Mouse (Mus musculus) liver, embryonic 13.5 days (tissue): ENCODE results near the gene Sumo3. TPM values are rescaled to one million over a fixed set of nuclear protein-coding genes. Genes with fewer than 3 reads are reported as not detected.

Source experiments
- ATAC-seq: fragments of 200-750 bp; cut with Nextera tagmentation; 2 replicates; pipeline ENCODE4 v1.8.0; 2017; ENCODE audit warnings: low read depth, mild to moderate bottlenecking, moderate number of reproducible peaks, moderate library complexity
- DNase-seq: peaks from one replicate; pipeline ENCODE4 v3.0.0; 2022
- H3K27ac ChIP-seq: fragments of 300-500 bp; sonication (generic); 2 replicates; pipeline ENCODE4 v1.5.1; 2015; ENCODE audit warnings: moderate library complexity, mild to moderate bottlenecking, inconsistent platforms
- H3K27me3 ChIP-seq: fragments of 300-500 bp; sonication (generic); 2 replicates; pipeline ENCODE4 v1.6.1; 2015; ENCODE audit warnings: mild to moderate bottlenecking, inconsistent platforms
- H3K36me3 ChIP-seq: fragments of 300-500 bp; sonication (generic); 2 replicates; pipeline ENCODE4 v1.6.1; 2015; ENCODE audit warnings: mild to moderate bottlenecking, inconsistent platforms
- H3K4me1 ChIP-seq: fragments of 300-500 bp; sonication (generic); replicated peaks from 2 replicates; pipeline ENCODE4 v1.6.1; 2015; ENCODE audit warnings: inconsistent platforms
- H3K4me2 ChIP-seq: fragments of 300-500 bp; sonication (generic); 2 replicates; pipeline ENCODE4 v1.6.1; 2015; ENCODE audit warnings: inconsistent platforms, mild to moderate bottlenecking, moderate library complexity
- H3K4me3 ChIP-seq: fragments of 300-500 bp; sonication (generic); replicated peaks from 2 replicates; pipeline ENCODE4 v1.5.1; 2015; ENCODE audit warnings: mild to moderate bottlenecking, inconsistent platforms
- H3K9ac ChIP-seq: fragments of 300-500 bp; sonication (generic); 2 replicates; pipeline ENCODE4 v1.6.1; 2015; ENCODE audit warnings: mild to moderate bottlenecking, inconsistent platforms
- H3K9me3 ChIP-seq: fragments of 300-500 bp; sonication (generic); replicated peaks from 2 replicates; pipeline ENCODE4 v1.6.1; 2016; ENCODE audit warnings: inconsistent platforms
- WGBS: fragments of 180-500 bp; shearing (Covaris S2); methylation state at CpG from one replicate; pipeline ENCODE4 v1.1.7; 2015; ENCODE audit not compliant: insufficient replicate concordance; 5-methylcytosine and 5-hydroxymethylcytosine counted together
- polyA plus RNA-seq: library from polyadenylated mRNA; unstranded; fragments of >200 nt; fragmentation: Nextera tagmentation; extraction: Ambion mirVana; gene quantifications from 2 replicates; pipeline ENCODE4 v1.2.1, GENCODE M21; 2015

Gene Sumo3
- polyA plus RNA-seq, 1 experiment from 2014 or later: 118 TPM

DNA sequence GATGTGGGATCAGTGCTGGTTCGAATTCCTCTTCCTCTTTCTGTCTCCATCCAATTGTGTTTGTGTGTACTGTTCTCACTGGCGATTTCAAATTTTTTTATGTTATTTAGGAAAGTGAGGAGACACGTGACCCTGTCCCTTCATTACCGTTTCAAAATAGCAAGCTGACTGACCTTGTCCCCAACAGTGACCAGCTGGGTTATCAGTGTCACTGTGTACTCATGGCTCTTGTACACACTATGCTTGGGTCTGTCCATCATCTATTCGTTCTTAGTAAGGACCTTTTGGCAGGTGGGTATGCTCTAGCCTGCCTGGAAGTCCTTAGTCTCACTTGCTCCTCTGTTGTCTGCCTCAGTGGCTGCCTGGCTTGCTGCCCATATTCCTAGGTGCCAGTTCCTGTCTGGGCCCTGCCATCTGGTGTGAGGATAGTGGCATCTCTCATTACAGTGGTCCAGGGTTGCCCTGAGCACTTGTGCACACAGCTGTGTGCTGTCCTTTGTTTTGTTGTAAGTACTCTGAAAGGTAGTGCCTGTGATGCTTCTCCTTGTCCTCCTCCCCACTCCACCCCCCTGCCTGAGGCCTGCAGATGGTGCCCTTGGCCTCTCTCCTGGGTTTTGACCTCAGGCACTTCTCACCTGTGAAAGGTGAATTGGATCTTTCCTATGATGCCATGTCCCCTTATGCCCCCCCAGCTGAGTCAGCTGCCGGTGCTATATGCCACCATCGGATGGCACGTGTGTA is 4.5 kb downstream of the Sumo3 start:
- Histone ChIP-seq H3K27ac (peak overlapping the region; percentile 45; the same call in 1 of the 2 replicates), H3K4me1 (peaks cover 65% of the 10 kb centered on the region), H3K27me3 (no peaks in the 10 kb centered on the region), H3K36me3 (peaks cover 75% of the 10 kb centered on the region), H3K4me3 (no peak overlapping the region), H3K9me3 (no peaks in the 10 kb centered on the region), H3K4me2 (no peak overlapping the region), H3K9ac (peak overlapping the region; percentile 26; the same call in 1 of the 2 replicates)
- DNase-seq (no peak), ATAC-seq (no peak; the same call in 1 of the 2 replicates)
- WGBS: 70% methylated on average over 8 of the region's 8 CpGs

DNA sequence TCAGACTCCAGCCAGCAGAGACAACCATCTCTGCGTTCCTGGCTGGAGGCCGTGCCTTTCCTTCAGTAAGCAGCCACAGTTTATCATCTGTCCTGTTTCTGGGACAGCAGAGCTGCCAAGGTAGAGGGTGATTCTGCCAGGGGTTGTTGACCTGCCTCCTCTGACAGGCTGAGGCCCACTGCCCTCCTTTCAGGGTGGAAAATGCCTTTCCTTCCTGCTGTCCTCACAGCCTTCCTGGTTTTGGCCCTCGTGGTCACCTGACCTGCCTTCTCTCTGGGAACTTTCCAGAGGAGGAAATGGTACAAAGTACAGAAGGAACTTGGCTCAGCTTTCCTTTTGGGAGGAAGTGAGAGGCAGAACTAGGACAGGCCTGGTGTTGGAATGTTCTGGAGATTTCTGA is 7.5 kb downstream of the Sumo3 start:
- H3K9ac ChIP-seq: 0 out of 2 replicates have a peak overlapping the region, but pooled peaks have one; percentile 1
- no peak overlapping the region for H3K4me2 ChIP-seq
- H3K27me3 ChIP-seq: no peaks in the 10 kb centered on the region
- H3K4me3 ChIP-seq: no peak overlapping the region
- peak overlapping the region; percentile 45 for H3K27ac ChIP-seq
- no peak for DNase-seq
- peaks cover 94% of the 10 kb centered on the region for H3K36me3 ChIP-seq
- H3K4me1 ChIP-seq: peaks cover 48% of the 10 kb centered on the region
- 57% methylated on average over 3 of the region's 3 CpGs for WGBS
- no peaks in the 10 kb centered on the region for H3K9me3 ChIP-seq
- ATAC-seq: no peak

GRCm38 (mm10) chr10:77615647-77616046 is 9.8 kb downstream of the Sumo3 start:
- WGBS: 83% methylated on average over 8 of the region's 8 CpGs
- no peak for DNase-seq
- peaks cover 80% of the 10 kb centered on the region for H3K36me3 ChIP-seq
- ATAC-seq: no peak
- no peak overlapping the region for H3K27ac ChIP-seq
- no peaks in the 10 kb centered on the region for H3K9me3 ChIP-seq
- peaks cover 31% of the 10 kb centered on the region for H3K4me1 ChIP-seq
- no peak overlapping the region for H3K9ac ChIP-seq
- H3K4me2 ChIP-seq: no peak overlapping the region
- no peaks in the 10 kb centered on the region for H3K27me3 ChIP-seq
- H3K4me3 ChIP-seq: no peak overlapping the region

DNA sequence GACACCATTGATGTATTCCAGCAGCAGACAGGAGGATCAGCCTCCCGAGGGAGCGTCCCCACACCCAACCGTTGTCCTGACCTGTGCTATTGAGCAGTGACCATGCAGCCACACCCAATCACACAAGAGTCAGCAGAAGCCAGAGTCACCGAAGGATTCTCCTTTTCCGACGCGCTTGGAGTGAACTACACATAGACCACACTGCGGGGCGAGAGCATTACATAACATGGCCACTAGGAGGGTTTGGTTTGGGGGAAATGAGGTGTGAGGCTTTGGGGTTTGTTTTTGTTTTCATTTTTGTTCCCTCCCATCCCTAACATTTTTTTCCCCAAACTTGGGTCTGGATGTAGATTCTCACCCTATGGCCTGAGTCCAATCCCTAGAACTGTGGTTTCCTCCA is 10.3 kb downstream of the Sumo3 start:
- Histone ChIP-seq H3K9ac (no peak overlapping the region), H3K27me3 (no peaks in the 10 kb centered on the region), H3K4me1 (peaks cover 32% of the 10 kb centered on the region), H3K27ac (peak overlapping the region; percentile 29; the same call in 1 of the 2 replicates), H3K4me3 (no peak overlapping the region), H3K4me2 (no peak overlapping the region), H3K9me3 (no peaks in the 10 kb centered on the region), H3K36me3 (peaks cover 75% of the 10 kb centered on the region)
- no peak for ATAC-seq
- DNase-seq: no peak
- WGBS: 86% methylated on average over 9 of the region's 9 CpGs

GRCm38 (mm10) chr10:77616926-77617325 is 11.0 kb downstream of the Sumo3 start:
- Histone ChIP-seq H3K4me2 (no peak overlapping the region), H3K9me3 (no peaks in the 10 kb centered on the region), H3K9ac (no peak overlapping the region), H3K27me3 (no peaks in the 10 kb centered on the region), H3K4me1 (peaks cover 33% of the 10 kb centered on the region), H3K36me3 (peaks cover 67% of the 10 kb centered on the region), H3K4me3 (no peak overlapping the region), H3K27ac (no peak overlapping the region; the same call in 1 of the 2 replicates)
- 80% methylated on average over 7 of the region's 7 CpGs for WGBS
- no peak for DNase-seq
- ATAC-seq: no peak

DNA sequence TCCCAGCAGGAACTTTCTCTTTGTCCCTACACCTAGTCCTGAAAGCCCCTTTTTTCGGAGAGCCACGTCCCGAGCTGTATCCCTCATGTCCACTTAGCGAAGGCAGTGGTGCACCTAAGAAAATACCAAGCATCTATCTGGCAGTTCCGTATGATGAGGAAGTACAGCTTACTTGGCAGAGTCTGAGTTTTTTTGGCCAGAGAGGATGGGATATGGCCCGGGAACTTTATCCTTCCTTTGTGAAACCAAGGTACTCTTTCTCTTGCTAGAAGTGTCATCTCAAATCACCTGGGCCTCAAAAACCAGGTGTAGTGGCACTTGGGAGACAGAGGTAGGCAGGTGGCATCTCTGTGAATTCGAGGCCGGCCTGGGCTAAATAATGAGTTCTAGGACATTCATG is 15.6 kb downstream of the Sumo3 start:
- ATAC-seq: no peak; the same call in 1 of the 2 replicates
- 65% methylated on average over 8 of the region's 8 CpGs for WGBS

DNA sequence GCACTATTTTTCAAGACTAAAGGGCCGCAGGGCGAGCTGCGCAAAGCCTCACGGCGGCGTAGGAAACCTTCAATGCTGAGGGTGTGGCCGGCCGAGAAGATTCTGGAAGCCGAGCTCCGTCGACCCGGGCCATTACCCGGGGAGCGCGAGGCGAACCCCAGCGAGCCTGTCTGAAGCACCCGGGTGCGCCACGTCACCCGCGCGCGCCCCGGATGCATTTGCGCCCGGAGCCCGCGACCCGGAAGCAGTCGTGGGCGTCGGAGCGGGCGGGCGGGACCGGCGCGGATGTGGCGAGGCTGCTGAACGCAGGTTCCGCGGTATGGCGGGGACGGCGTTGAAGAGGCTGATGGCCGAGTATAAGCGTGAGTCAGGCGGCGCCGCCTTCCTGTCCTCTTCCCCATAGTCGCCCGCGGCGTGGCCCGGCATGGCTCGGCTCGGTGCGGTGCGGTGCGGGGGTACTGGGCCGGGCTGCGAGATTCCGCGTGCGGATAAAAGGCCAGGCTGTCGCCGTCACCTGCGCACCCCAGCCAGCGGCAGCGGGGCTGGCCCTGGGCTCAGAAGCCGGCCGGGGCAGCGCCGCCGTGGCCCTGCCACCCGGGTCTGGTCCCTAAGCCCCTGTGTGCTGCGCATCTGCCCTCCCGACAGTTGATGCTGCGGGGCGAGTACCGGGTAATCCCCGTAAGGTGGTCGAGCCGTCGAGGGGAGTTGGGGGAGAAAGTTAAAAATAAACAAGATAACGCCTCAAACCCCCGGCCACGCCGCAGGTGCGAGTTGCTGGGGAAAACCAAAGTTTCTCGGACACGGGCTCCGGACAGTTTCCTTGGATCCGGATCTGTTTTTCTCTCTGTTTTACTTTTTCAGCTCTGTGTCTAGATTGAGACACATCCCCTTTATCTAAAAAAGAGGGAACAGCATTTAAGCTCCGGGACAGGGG is 16.4 kb downstream of the Sumo3 start, which contains the start of gene Ube2g2:
Gene Ube2g2, plus strand, starts transcription at position 221 of the 934 bp plus-strand sequence.
- Histone ChIP-seq H3K4me2 (peak within 1 kb of the TSS; percentile 89), H3K9me3 (no peaks in the 10 kb centered on the region), H3K27ac (peak within 1 kb of the TSS; percentile 95), H3K27me3 (no peaks in the 10 kb centered on the region), H3K4me3 (peak within 1 kb of the TSS; percentile 92), H3K4me1 (peaks cover 60% of the 10 kb centered on the region), H3K9ac (peak within 1 kb of the TSS; percentile 97), H3K36me3 (peaks cover 35% of the 10 kb centered on the region)
- peak; percentile 91 for ATAC-seq
- WGBS: under 1% methylated on average over 96 of the region's 96 CpGs
- peak; percentile 91 for DNase-seq

More for the DNA sequence above, 15.6 kb downstream of the Sumo3 start:
- DNase-seq: no peak
- no peaks in the 10 kb centered on the region for H3K9me3 ChIP-seq
- peaks cover 56% of the 10 kb centered on the region for H3K4me1 ChIP-seq
- peak overlapping the region; percentile 97 for H3K9ac ChIP-seq
- H3K27ac ChIP-seq: peak overlapping the region; percentile 95
- peak overlapping the region; percentile 92 for H3K4me3 ChIP-seq
- H3K36me3 ChIP-seq: peaks cover 40% of the 10 kb centered on the region
- no peaks in the 10 kb centered on the region for H3K27me3 ChIP-seq
- peak overlapping the region; percentile 89 for H3K4me2 ChIP-seq

- peak overlapping the region; percentile 89 for H3K4me2 ChIP-seq
- ATAC-seq: no peak
- no peaks in the 10 kb centered on the region for H3K27me3 ChIP-seq
- H3K4me3 ChIP-seq: peak overlapping the region; percentile 92
- peak overlapping the region; percentile 97 for H3K9ac ChIP-seq
- no peaks in the 10 kb centered on the region for H3K9me3 ChIP-seq
- DNase-seq: no peak
- WGBS: 13% methylated on average over 8 of the region's 8 CpGs
- H3K36me3 ChIP-seq: peaks cover 29% of the 10 kb centered on the region
- peaks cover 57% of the 10 kb centered on the region for H3K4me1 ChIP-seq
- peak overlapping the region; percentile 87 for H3K27ac ChIP-seq
These were observed 17.2 kb downstream of the Sumo3 start for GRCm38 (mm10) chr10:77623069-77623492.

DNA sequence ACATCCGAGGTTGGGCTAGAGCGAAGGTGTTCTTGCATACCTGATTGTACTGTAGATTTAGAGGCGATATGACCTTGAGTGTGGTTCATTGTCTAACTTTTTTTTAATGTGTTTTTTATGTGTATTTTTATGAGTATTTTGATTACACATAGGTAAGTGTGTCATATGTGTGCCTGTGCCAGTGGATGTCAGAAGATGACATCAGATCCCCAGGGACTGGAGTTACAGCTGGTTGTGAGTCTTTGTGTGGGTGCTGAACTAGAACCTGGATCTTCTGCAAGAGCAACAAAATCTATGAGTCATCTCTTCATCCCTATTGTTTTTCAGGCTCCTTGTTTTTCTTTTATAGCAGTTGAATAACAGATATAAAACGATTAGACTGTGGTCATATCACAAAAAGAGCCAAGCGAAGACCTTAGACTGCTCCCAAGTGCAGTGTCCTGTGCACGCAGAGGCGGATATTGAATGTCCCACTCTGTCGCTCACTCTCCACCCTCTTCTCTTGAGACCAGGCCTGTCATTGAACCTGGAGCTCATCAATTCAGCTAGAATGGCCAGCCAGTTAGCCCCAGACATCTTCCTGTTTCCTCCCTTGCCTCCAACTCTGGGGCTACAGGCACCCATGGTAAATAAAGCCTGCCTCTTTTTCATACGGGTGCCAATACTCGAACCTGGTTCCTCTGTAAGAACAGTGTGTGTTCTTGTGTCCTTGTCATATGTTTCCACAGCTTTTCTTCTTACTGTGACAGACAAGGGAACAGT is 17.9 kb downstream of the Sumo3 start:
- H3K4me2 ChIP-seq: peak overlapping the region; percentile 89
- peak overlapping the region; percentile 92 for H3K4me3 ChIP-seq
- WGBS: 81% methylated on average over 10 of the region's 10 CpGs
- H3K4me1 ChIP-seq: peaks cover 53% of the 10 kb centered on the region
- DNase-seq (no peak), ATAC-seq (no peak)
- H3K36me3 ChIP-seq: peaks cover 27% of the 10 kb centered on the region
- no peaks in the 10 kb centered on the region for H3K27me3 ChIP-seq
- H3K9me3 ChIP-seq: no peaks in the 10 kb centered on the region
- peak overlapping the region; percentile 97 for H3K9ac ChIP-seq
- peak overlapping the region; percentile 34; the same call in 1 of the 2 replicates for H3K27ac ChIP-seq

DNA sequence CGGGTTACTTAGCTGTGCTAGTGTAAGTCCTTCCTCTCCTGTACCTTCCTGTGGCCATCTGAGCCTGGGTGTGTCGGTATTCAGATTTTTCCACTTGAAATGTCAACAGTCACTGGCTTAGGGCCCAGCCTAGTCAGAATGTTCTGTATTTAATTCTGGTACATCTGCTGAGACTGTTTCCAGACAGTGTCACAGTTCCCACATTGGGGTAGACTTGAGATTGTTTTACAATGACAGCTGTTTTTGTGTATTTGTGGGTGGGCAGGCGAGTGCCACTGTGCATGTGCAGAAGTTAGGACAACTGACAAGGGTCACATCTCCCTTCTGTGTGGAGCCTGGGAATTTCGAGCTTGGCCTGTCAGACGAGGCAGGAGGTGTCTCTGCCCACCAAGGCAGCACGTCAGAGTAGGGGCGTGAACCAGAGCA is 18.7 kb downstream of the Sumo3 start:
- H3K9me3 ChIP-seq: no peaks in the 10 kb centered on the region
- DNase-seq (no peak), ATAC-seq (no peak)
- peak overlapping the region; percentile 34; the same call in 1 of the 2 replicates for H3K27ac ChIP-seq
- no peak overlapping the region; the same call in 1 of the 2 replicates for H3K4me3 ChIP-seq
- peaks cover 53% of the 10 kb centered on the region for H3K4me1 ChIP-seq
- 0 out of 2 replicates have a peak overlapping the region, but pooled peaks have one; percentile 97 for H3K9ac ChIP-seq
- H3K36me3 ChIP-seq: peaks cover 30% of the 10 kb centered on the region; the same call in 1 of the 2 replicates
- H3K27me3 ChIP-seq: no peaks in the 10 kb centered on the region
- peak overlapping the region; percentile 89 for H3K4me2 ChIP-seq
- 69% methylated on average over 7 of the region's 7 CpGs for WGBS
